Mouse (Mus musculus) Patski (cell line): ENCODE results near the gene Nav2. TPM values are rescaled to one million over a fixed set of nuclear protein-coding genes. Genes with fewer than 3 reads are reported as not detected.

Experiments used
- ATAC-seq: fragments of 100-300 bp; one replicate; pipeline ENCODE4 v1.8.0; 2021
- CTCF ChIA-PET: fragments of 350-600 bp; sonication (Branson Sonifier 250); formaldehyde crosslinking; loops from one replicate; lab custom pipeline; 2022; ENCODE audit warnings: inconsistent platforms; lab: Charles Lee
- POLR2A ChIA-PET: fragments of 350-600 bp; sonication (Branson Sonifier 250); formaldehyde crosslinking; loops from one replicate; lab custom pipeline; 2022; ENCODE audit warnings: antibody characterized with exemption, inconsistent platforms; lab: Charles Lee
- DNase-seq: peaks from one replicate; pipeline ENCODE4 v3.0.0-alpha.2; 2011; ENCODE audit warnings: low read depth, low spot score
- H3K27me3 ChIP-seq: fragments of 371-371 bp; one replicate; pipeline ENCODE4 v1.5.1; 2021
- CTCF ChIP-seq: fragments of 100-300 bp; IDR thresholded peaks from one replicate; pipeline ENCODE4 v1.5.1; 2021
- in situ Hi-C: fragments of 300-500 bp; cut with MboI; formaldehyde crosslinking; loops from 3 replicates; pipeline ENCODE4 v1.11.1; 2018; ENCODE audit warnings: low pct_unique_long_range_greater_than_20kb, mixed read lengths
- polyA plus RNA-seq: library from polyadenylated mRNA; unstranded; gene quantifications from one replicate; pipeline ENCODE4 v1.2.3, GENCODE M21; 2021

Gene Nav2
- polyA plus RNA-seq, 1 experiment from 2014 or later, result 13.3 TPM

GRCm38 (mm10) chr7:49378608-49379007 lies 470.1 kb downstream of the Nav2 start:
- DNase-seq (no peak), ATAC-seq (no peak)
- ChIA-PET POLR2A (no interaction called here), CTCF (interaction anchor here (1.3 to 1.5 kb wide), 2 partner anchors 9 to 14 kb away, joined by 3 to 4 read pairs; no protein-coding TSS in a partner anchor)
- no peaks in the 10 kb centered on the region for H3K27me3 ChIP-seq
- in situ Hi-C loops, result no loop called here
- TF ChIP-seq CTCF, result no peak

- ChIA-PET POLR2A (no interaction called here), CTCF (interaction anchor here (0.7 to 2.8 kb wide), 3 partner anchors 8 to 22 kb away, joined by 4 to 8 read pairs (median 4); no protein-coding TSS in a partner anchor)
- DNase-seq, result no peak
- no peak for ATAC-seq
- in situ Hi-C loops, result no loop called here
- no peaks in the 10 kb centered on the region for H3K27me3 ChIP-seq
- no peak for TF ChIP-seq CTCF
Observed at GRCm38 (mm10) chr7:49380940-49381339, 472.4 kb downstream of the Nav2 start.

DNA sequence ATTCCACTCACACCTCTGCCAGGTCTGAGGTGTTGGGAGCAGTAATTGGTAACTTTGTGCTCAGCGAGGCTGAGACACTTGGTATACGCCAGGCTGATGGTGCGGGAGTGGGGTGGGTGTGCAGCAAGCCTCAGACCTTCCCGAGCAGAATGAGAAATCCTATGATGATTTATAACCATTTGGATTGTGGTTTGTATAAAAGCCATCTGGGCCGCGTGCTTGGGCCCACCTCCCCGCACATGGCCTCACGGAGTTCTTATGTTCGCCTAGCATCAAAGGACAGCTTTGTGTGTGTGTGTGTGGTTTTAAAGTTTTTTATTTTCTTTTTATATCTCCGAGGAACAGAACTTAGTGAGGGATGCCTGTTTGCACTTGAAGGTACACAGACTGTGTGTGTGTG lies 474.4 kb downstream of the Nav2 start:
- ChIA-PET CTCF (interaction anchor here (1.6 to 2.8 kb wide), 3 partner anchors 10 to 257 kb away, joined by 3 to 8 read pairs (median 3); no protein-coding TSS in a partner anchor), POLR2A (interaction anchor here (0.6 kb wide), 1 partner anchor 47 kb away, joined by 3 read pairs; no protein-coding TSS in a partner anchor)
- ATAC-seq (no peak), DNase-seq (no peak)
- TF ChIP-seq CTCF, result no peak
- no peaks in the 10 kb centered on the region for H3K27me3 ChIP-seq
- in situ Hi-C loops, result no loop called here

DNA sequence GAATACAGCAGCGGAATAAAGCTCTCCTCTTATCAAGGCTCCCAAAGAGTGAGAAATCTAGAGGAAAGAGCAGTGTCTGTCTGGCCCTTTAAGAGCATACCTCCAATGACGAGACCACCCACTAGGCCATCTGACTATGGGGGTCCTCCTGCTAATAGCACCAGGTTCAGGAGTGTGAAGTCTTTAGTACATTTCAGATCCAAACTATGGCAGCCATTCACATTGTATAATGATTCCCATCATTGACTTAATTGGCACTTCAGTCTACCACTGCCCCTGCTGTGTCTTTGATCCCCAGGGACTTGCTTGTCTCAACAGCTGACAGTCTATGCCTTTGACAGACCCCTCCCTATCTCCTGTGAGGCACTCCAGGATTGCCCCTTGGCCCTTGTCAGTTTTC lies 479.6 kb downstream of the Nav2 start:
- no peaks in the 10 kb centered on the region for H3K27me3 ChIP-seq
- ChIA-PET POLR2A (no interaction called here), CTCF (interaction anchor here (1.2 to 5.2 kb wide), 5 partner anchors 10 to 23 kb away, joined by 3 to 28 read pairs (median 3); no protein-coding TSS in a partner anchor)
- in situ Hi-C loops, result no loop called here
- DNase-seq (no peak), ATAC-seq (no peak)
- TF ChIP-seq CTCF, result no peak

- H3K27me3 ChIP-seq, result no peaks in the 10 kb centered on the region
- ATAC-seq (no peak), DNase-seq (no peak)
- CTCF ChIA-PET, result interaction anchor here (1.1 to 5.2 kb wide), 2 partner anchors 9 to 10 kb away, joined by 4 to 28 read pairs; no protein-coding TSS in a partner anchor
- TF ChIP-seq CTCF, result no peak
- in situ Hi-C loops, result no loop called here
- POLR2A ChIA-PET, result no interaction called here
Observed at GRCm38 (mm10) chr7:49390312-49390711, 481.8 kb downstream of the Nav2 start.

DNA sequence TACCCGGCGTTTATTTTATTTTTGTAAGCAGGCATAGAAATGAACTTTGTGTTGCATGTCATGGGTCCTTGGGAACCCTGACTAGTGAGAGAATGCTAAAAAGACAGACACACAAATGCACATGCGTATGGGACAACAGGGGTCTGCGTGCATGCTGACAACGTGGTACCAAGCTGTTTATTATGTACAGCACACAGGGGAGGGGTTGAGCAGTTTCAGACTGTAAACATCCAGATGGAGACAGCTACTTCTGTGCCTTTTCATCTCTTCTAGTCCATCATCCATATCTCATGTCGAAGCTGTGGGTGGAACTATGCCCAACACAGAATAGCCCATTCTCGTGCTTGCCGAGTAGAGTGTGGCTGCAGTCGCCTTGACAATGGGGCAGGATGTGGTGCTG lies 482.3 kb downstream of the Nav2 start:
- no peak for TF ChIP-seq CTCF
- in situ Hi-C loops, result no loop called here
- CTCF ChIA-PET, result interaction anchor here (5.2 kb wide), 1 partner anchor 8 kb away, joined by 28 read pairs; no protein-coding TSS in a partner anchor
- H3K27me3 ChIP-seq, result no peaks in the 10 kb centered on the region
- no peak for DNase-seq
- ATAC-seq, result no peak
- POLR2A ChIA-PET, result no interaction called here

- DNase-seq (no peak), ATAC-seq (no peak)
- ChIA-PET POLR2A (no interaction called here), CTCF (no interaction called here)
- in situ Hi-C loops, result no loop called here
- no peaks in the 10 kb centered on the region for H3K27me3 ChIP-seq
- TF ChIP-seq CTCF, result no peak
Observed at GRCm38 (mm10) chr7:49392180-49392579, 483.7 kb downstream of the Nav2 start.

DNA sequence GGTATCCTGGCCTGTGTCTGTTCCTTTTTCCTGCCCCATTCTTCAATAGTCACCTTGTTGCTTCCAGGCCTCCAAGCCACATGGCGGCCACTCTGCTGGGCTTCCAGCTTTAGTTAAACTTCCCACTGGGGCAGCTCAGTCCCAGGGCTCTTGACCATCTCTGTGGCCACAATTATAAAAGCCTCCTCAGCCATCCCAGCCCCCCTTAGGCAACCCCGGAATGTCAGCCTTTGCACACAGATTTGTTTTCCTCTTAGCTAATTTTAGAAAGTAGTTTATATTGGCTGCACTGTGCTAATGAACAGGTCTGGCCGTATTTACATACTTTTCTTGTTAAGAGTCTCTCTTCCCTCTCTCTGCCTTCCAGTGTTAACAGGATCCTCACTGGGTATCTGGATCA lies 484.3 kb downstream of the Nav2 start:
- in situ Hi-C loops, result no loop called here
- TF ChIP-seq CTCF, result no peak
- POLR2A ChIA-PET, result no interaction called here

GRCm38 (mm10) chr7:49393857-49394256 lies 485.3 kb downstream of the Nav2 start:
- ATAC-seq (no peak), DNase-seq (no peak)
- TF ChIP-seq CTCF, result no peak
- ChIA-PET POLR2A (no interaction called here), CTCF (no interaction called here)
- in situ Hi-C loops, result no loop called here
- no peaks in the 10 kb centered on the region for H3K27me3 ChIP-seq

More for the DNA sequence above, 484.3 kb downstream of the Nav2 start:
- no peak for ATAC-seq
- DNase-seq, result no peak
- no peaks in the 10 kb centered on the region for H3K27me3 ChIP-seq
- CTCF ChIA-PET, result interaction anchor here (1.0 kb wide), 1 partner anchor 15 kb away, joined by 3 read pairs; no protein-coding TSS in a partner anchor

DNA sequence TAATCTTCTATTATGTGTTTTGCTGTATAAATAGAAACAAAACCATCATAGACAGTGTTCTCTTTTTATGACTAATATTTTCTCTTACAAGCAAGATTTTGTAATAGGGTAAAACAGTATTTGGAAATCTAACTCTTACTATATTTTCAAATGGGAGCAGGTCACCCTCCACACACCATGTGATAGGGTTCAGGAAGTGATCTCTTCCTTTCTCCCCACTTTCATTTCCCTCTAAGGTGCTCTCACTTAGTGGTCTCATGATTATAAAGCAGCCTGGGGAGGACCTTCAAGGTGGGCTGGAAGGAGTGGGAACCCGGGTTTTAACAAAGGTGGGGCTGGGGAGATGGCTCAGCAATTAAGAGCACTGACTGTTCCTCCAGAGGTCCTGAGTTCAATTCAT lies 487.7 kb downstream of the Nav2 start:
- no peaks in the 10 kb centered on the region for H3K27me3 ChIP-seq
- ChIA-PET POLR2A (no interaction called here), CTCF (no interaction called here)
- in situ Hi-C loops, result no loop called here
- ATAC-seq, result no peak
- DNase-seq, result no peak
- no peak for TF ChIP-seq CTCF

- in situ Hi-C loops, result no loop called here
- no peak for TF ChIP-seq CTCF
- H3K27me3 ChIP-seq, result no peaks in the 10 kb centered on the region
- no peak for DNase-seq
- no peak for ATAC-seq
- POLR2A ChIA-PET, result no interaction called here
- CTCF ChIA-PET, result interaction anchor here (3.1 kb wide), 1 partner anchor 9 kb away, joined by 28 read pairs; no protein-coding TSS in a partner anchor
Observed at GRCm38 (mm10) chr7:49397441-49398003, 489.0 kb downstream of the Nav2 start.
